Mouse (Mus musculus) left cerebral cortex, postnatal 36 days (tissue): ENCODE measurements around the gene Ptprm. TPM values are rescaled to one million over a fixed set of nuclear protein-coding genes. Genes with fewer than 3 reads are reported as not detected.

Experiments used
- DNase-seq, 2 experiments: peaks; one replicate each; pipeline ENCODE4 v3.0.0; 2021 to 2022; ENCODE audit warnings: low spot score in 2 of 2, mixed read lengths in 1 of 2
- intact Hi-C: fragments of 180-260 bp; cut with DNase I; formaldehyde crosslinking; loops from one replicate; pipeline ENCODE4 v1.15.1; 2025
- total RNA-seq, 2 experiments: library from RNA; stranded (reverse); gene quantifications; 2 replicates each; pipeline ENCODE4 v1.2.3; 2021

Ptprm gene
- total RNA-seq, 2 experiments from 2014 or later: 34.1 to 41.6 TPM

DNA sequence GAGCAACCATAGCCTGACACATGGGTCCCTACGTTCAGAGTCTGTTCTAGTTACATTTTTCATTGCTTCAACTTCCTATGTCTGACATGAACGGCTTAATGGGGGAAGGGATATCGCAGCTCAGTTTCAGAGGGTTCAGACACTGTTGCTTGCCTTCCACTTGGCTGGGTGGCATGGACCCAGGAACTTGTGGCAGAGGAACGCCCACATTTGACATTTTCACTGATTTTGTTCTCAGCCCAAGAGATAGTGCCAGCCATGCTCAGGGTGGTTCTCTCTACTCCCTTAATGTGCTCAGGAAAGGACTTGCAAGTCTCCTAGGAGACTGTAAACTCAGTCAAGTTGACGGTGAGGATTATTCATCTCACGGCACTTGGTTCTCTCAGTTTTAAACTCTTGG lies 588.1 kb downstream of the Ptprm start:
- intact Hi-C loops: no loop called here

GRCm38 (mm10) chr17:66764435-66764834 lies 589.8 kb downstream of the Ptprm start:
- no peak for DNase-seq
- intact Hi-C loops: no loop called here

More for the DNA sequence above, 588.1 kb downstream of the Ptprm start:
- no peak for DNase-seq

DNA sequence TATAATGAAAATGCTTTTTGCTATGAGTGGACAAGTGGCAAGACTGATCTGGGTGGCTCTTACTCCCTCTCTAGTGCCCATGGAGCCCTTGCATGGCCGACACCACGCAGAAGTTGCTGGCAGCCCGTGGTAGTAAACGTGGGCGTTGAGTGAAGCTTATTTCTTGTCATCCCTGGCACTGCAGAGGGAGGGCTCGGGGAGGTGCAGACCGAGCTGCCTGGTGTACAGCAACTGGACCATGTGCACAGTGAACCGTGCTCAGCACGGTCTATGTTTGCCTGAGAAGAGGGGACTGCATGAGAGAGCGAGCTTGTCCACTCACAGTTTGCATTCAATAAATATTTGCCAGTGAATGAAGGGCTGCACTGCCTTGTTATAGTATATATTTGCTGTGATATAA lies 591.5 kb downstream of the Ptprm start:
- DNase-seq: no peak
- intact Hi-C loops: no loop called here

- intact Hi-C loops: no loop called here
- DNase-seq: no peak
Observed at GRCm38 (mm10) chr17:66761326-66762296, 592.6 kb downstream of the Ptprm start.

- intact Hi-C loops: loop anchor here (5.0 to 10.0 kb wide), 4 partner anchors 80 to 828 kb away; no protein-coding TSS in a partner anchor
- DNase-seq: no peak
Observed at GRCm38 (mm10) chr17:66757025-66757511, 597.2 kb downstream of the Ptprm start.

GRCm38 (mm10) chr17:66756500-66756899 lies 597.8 kb downstream of the Ptprm start:
- intact Hi-C loops: loop anchor here (5.0 to 10.0 kb wide), 4 partner anchors 79 to 828 kb away; no protein-coding TSS in a partner anchor

DNA sequence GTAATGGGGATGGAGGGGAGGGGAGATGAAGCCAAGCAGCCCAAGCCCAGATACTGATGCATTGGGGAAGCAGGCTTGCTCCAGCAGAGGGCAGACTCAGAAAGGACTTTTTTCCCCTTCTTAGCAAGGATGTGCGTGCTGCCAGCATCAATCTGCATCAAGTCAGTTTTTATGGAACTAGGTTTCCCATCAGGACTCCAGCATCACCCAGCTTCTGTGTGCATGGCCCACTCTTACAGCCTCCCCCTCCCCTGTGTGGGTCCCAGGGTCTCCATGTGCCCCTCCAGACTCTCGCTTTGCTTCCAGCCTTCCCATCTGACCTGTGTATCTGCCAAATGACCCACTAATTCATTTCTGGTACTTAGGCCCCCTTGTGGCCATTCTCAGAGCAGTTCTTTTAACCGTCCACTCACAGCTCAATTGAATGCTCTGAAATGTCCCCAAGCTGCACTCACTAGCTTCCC lies 599.0 kb downstream of the Ptprm start:
- DNase-seq: peak; percentile 25 to 31
- intact Hi-C loops: loop anchor here (5.0 to 10.0 kb wide), 4 partner anchors 78 to 830 kb away; no protein-coding TSS in a partner anchor

More at GRCm38 (mm10) chr17:66756500-66756899, 597.8 kb downstream of the Ptprm start:
- no peak for DNase-seq

GRCm38 (mm10) chr17:66754208-66754865 lies 599.9 kb downstream of the Ptprm start:
- no peak for DNase-seq
- intact Hi-C loops: loop anchor here (10.0 kb wide), 3 partner anchors 420 to 830 kb away; no protein-coding TSS in a partner anchor

- peak in 1 of 2 experiments; percentile 17 for DNase-seq
- intact Hi-C loops: loop anchor here (10.0 kb wide), 3 partner anchors 423 to 833 kb away; no protein-coding TSS in a partner anchor
Observed at GRCm38 (mm10) chr17:66751746-66752145, 602.5 kb downstream of the Ptprm start.

- intact Hi-C loops: loop anchor here (10.0 kb wide), 3 partner anchors 424 to 834 kb away; no protein-coding TSS in a partner anchor
Observed at GRCm38 (mm10) chr17:66750481-66751206, 603.6 kb downstream of the Ptprm start.

GRCm38 (mm10) chr17:66749976-66750375 lies 604.3 kb downstream of the Ptprm start:
- intact Hi-C loops: loop anchor here (10.0 kb wide), 3 partner anchors 425 to 835 kb away; no protein-coding TSS in a partner anchor

More at GRCm38 (mm10) chr17:66750481-66751206, 603.6 kb downstream of the Ptprm start:
- no peak for DNase-seq

GRCm38 (mm10) chr17:66746506-66746905 lies 607.8 kb downstream of the Ptprm start:
- no peak for DNase-seq
- intact Hi-C loops: no loop called here

More at GRCm38 (mm10) chr17:66749976-66750375, 604.3 kb downstream of the Ptprm start:
- DNase-seq: no peak

DNA sequence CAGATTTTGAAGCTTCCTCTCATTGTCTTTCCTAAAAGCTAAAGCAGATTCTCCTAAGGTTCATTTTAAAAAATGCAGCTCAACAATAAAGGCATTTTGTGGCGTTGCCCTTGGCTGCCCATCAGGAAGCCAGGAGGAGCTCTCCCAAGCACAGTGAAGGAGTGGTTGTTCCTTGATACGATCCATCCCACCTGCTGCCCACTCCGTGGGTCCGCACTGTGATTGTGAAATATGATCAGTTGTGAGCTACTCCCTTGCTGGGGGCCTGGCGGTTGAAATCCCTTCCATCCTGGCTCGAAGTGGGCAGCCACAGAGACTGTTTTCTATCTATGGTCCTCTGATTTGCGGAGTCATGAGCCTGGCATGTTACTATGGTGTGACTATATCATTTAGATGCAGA lies 610.9 kb downstream of the Ptprm start:
- DNase-seq: no peak
- intact Hi-C loops: no loop called here

DNA sequence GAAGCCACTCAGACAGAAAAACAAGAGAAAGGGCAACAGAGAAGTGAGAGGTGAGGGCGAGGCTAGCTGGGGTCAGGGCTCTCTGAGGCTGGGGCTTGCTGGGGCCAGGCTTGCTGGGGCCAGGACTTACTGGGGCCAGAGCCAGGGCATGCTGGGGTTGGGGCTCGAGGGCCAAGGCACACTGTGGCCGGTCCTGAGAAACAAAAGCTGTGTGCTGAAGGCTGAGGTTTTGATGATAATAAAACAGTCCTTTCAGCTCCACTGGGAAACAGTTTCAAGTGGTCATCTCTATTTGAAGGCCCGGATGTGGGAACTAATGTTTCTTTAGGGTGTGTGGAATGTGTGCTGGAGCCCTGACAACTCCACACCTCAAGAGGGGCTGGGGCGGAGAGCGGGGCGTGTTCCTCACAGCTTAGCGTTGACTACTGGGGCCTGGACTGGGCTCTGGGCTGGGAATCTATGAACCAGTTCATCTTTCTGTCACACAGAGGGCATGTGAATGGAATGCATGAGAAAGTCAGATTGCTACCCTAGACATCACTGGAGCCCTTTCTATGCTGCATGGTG lies 615.4 kb downstream of the Ptprm start:
- intact Hi-C loops: no loop called here
- DNase-seq: no peak

GRCm38 (mm10) chr17:66738331-66738730 lies 615.9 kb downstream of the Ptprm start:
- intact Hi-C loops: no loop called here
- no peak for DNase-seq

GRCm38 (mm10) chr17:66736450-66736849 lies 617.8 kb downstream of the Ptprm start:
- no peak for DNase-seq
- intact Hi-C loops: no loop called here

DNA sequence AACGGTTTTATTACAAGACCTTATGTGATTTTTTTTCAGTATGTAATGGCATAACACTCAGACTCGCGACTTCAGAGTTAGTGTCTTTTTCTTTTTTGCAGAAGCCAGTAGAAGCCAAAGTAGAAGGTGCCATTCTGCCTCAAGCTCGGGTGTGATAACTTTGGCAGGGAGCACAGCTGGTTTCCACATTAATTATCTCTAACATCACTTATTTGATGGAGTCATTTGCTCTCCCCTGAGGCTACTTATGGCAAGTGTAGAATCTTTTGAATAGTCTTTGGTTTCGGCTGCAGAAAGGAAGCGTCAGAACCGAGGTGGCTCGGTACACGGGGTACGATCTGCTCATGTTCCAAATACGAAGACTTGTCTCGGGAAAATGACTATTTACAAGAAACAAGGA lies 620.7 kb downstream of the Ptprm start:
- intact Hi-C loops: no loop called here
- no peak for DNase-seq

GRCm38 (mm10) chr17:66729979-66730378 lies 624.3 kb downstream of the Ptprm start:
- intact Hi-C loops: no loop called here
- no peak for DNase-seq

DNA sequence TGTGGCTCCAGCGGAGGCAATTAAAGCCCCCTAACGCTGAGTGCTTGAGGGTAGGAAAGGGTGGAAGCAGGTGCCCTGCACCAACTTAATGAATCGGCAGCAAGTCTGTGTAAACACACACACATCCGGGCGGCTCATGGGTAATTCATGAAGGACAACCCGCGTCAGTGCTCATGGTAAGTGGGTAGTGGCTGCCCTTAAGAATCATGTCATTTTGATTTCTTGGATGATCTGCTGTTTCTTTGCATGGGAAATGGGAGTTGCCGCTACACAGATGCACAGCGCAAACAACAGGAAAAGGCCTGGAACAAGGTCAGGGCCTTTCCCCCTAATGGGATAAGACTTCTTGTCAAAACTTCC lies 633.3 kb downstream of the Ptprm start:
- DNase-seq: no peak
- intact Hi-C loops: no loop called here
